ENCODE assay signal across 1 mouse cellular context in the genomic region with DNA sequence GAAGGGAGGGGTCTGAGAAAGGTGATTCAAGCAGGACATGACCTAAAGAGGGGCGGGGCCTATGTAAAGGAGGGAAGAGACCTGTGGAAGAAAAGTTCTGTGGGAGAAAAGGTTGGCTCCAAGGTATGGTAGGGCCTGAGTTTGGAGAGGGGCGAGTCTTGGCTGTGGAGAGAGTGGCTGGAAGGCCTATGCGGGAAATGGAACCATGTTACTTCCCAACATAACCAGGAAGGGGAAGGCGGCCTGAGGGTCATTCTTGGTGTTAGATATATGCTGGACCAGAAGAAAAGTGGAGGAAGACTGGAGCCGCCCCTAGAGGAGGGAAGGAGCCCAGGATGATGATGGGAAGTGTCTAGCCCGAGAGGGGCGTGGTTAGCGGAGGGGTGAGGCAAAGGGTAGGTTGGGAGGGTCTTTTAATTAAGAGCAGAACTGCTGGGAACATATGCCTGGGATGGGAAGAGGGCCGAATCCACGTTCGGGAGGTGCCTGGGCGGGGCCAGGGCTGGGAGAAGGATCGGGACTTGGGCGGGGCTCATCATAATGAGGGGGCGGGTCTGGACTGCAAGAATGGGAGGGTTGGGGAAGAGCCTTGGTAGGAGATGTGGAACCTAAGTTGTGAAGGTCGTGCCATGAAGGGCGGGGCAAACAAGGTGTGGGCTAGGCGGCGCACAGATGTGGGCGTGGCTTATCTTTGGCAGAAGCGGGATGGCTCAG.
TF ChIP-seq lines count a peak whose summit lies in the region.

No protein-coding gene starts in this region.

TF ChIP-seq in CH12.LX, 34 proteins besides CTCF, POLR2A, EP300 and RAD21:
- TF ChIP-seq ZMIZ1 (IDR thresholded peaks at IDR 0.05; ENCODE audit: low read depth, low read length) (peak; percentile 97), SIN3A (IDR thresholded peaks at IDR 0.05; ENCODE audit: low read length) (no peak; the same call in 1 of the 2 replicates), ETS1 (conservative IDR thresholded peaks at IDR 0.05; ENCODE audit: low read depth, low read length) (no peak; the same call in 1 of the 2 replicates), MYC (IDR thresholded peaks at IDR 0.05; ENCODE audit: low read depth, low read length) (0 out of 2 replicates have a peak, but pooled peaks have one; percentile 26), USF1 (IDR thresholded peaks at IDR 0.05; ENCODE audit: low read depth, low read length) (no peak), NELFE (IDR thresholded peaks at IDR 0.05; ENCODE audit: low read depth, low read length) (no peak; the same call in none of the 2 replicates), ELF1 (IDR thresholded peaks at IDR 0.05; ENCODE audit: low read depth, low read length) (peak; percentile 39; the same call in 1 of the 2 replicates), IRF4 (IDR thresholded peaks at IDR 0.05; ENCODE audit: low read depth, low read length) (no peak), GABPA (IDR thresholded peaks at IDR 0.05; ENCODE audit: insufficient replicate concordance, low read depth, low read length) (no peak), NRF1 (IDR thresholded peaks at IDR 0.05; ENCODE audit: low read depth, low read length) (0 out of 2 replicates have a peak, but pooled peaks have one; percentile 15), SMC3 (IDR thresholded peaks at IDR 0.05; ENCODE audit: low read depth, low read length) (no peak), MEF2A (IDR thresholded peaks at IDR 0.05; ENCODE audit: borderline replicate concordance, low read depth, low read length) (no peak), BHLHE40 (IDR thresholded peaks at IDR 0.05; ENCODE audit: low read depth, low read length) (0 out of 2 replicates have a peak, but pooled peaks have one; percentile 9), JUND (conservative IDR thresholded peaks at IDR 0.05; ENCODE audit: low read depth, low read length) (no peak), USF2 (conservative IDR thresholded peaks at IDR 0.05; ENCODE audit: low read depth, low read length) (no peak), CHD2 (IDR thresholded peaks at IDR 0.05; ENCODE audit: low read length) (0 out of 2 replicates have a peak, but pooled peaks have one; percentile 18), UBTF (IDR thresholded peaks at IDR 0.05; ENCODE audit: low read depth, low read length) (no peak), JUN (IDR thresholded peaks at IDR 0.05; ENCODE audit: insufficient read depth, low read depth, low read length) (no peak), E2F4 (IDR thresholded peaks at IDR 0.05; ENCODE audit: insufficient replicate concordance, low read depth, low read length) (no peak), ZC3H11A (IDR thresholded peaks at IDR 0.05; ENCODE audit: low read depth, low read length) (no peak), ZNF384 (IDR thresholded peaks at IDR 0.05; ENCODE audit: low read depth, low read length) (0 out of 2 replicates have a peak, but pooled peaks have one; percentile 11), POLR2AphosphoS2 (IDR thresholded peaks at IDR 0.05; ENCODE audit: low read depth, low read length) (no peak), RCOR1 (conservative IDR thresholded peaks at IDR 0.05; ENCODE audit: low read depth, low read length) (no peak), MAX (IDR thresholded peaks at IDR 0.05; ENCODE audit: low read length) (0 out of 2 replicates have a peak, but pooled peaks have one; percentile 4), ZKSCAN1 (IDR thresholded peaks at IDR 0.05; ENCODE audit: borderline replicate concordance, low read depth, low read length) (no peak), CHD1 (IDR thresholded peaks at IDR 0.05; ENCODE audit: low read depth, low read length) (no peak), MAFK (IDR thresholded peaks at IDR 0.05; ENCODE audit: insufficient replicate concordance, low read length) (no peak), KAT2A (IDR thresholded peaks at IDR 0.05; ENCODE audit: insufficient replicate concordance, low read length) (no peak), MAZ (IDR thresholded peaks at IDR 0.05; ENCODE audit: low read depth, low read length) (no peak), TBP (conservative IDR thresholded peaks at IDR 0.05; ENCODE audit: low read depth, low read length) (peak; percentile 66; the same call in 1 of the 2 replicates), PAX5 (IDR thresholded peaks at IDR 0.05; ENCODE audit: low read length) (no peak), TCF12 (IDR thresholded peaks at IDR 0.05; ENCODE audit: low read depth, low read length) (no peak), MXI1 (IDR thresholded peaks at IDR 0.05; ENCODE audit: low read depth, low read length) (peak; percentile 31), HCFC1 (IDR thresholded peaks at IDR 0.05; ENCODE audit: low read depth, low read length) (0 out of 2 replicates have a peak, but pooled peaks have one; percentile 17)
